Mouse (Mus musculus) cerebellum, adult 9-11 months (tissue): ENCODE measurements around the gene Wdr45.
A peak's percentile ranks its signal among the peaks of the same experiment; 100 is the strongest.
"Not testable (repeated sequence)": the region's sequence is repeated elsewhere in the genome, so short reads cannot be mapped to it uniquely, and the experiment has no call there.

Experiments used
- DNase-seq: peaks from one replicate; pipeline ENCODE4 v3.0.0; 2022

The Wdr45 gene

GRCm38 (mm10) chrX:7722282-7722611 is 8.1 kb downstream of the Wdr45 start:
- DNase-seq = no peak

GRCm38 (mm10) chrX:7722691-7723090 is 8.6 kb downstream of the Wdr45 start:
- DNase-seq = no peak

GRCm38 (mm10) chrX:7724135-7724534 is 10.0 kb downstream of the Wdr45 start:
- DNase-seq = no peak

GRCm38 (mm10) chrX:7725841-7726240 is 11.7 kb downstream of the Wdr45 start:
- DNase-seq = no peak

- peak; percentile 37 for DNase-seq
Measured at GRCm38 (mm10) chrX:7727176-7727575, 13.0 kb downstream of the Wdr45 start.

- peak; percentile 86 for DNase-seq
Measured at GRCm38 (mm10) chrX:7728215-7728921, 14.2 kb downstream of the Wdr45 start, which contains the start of gene Praf2. Praf2 (plus strand) TSS chrX:7728439.

GRCm38 (mm10) chrX:7728922-7729265 is 14.8 kb downstream of the Wdr45 start:
- DNase-seq = no peak

- peak; percentile 66 for DNase-seq
Measured at GRCm38 (mm10) chrX:7733571-7734156, 19.5 kb downstream of the Wdr45 start.

- DNase-seq = peak; percentile 91
Measured at GRCm38 (mm10) chrX:7739336-7740081, 25.4 kb downstream of the Wdr45 start.

- no peak for DNase-seq
Measured at GRCm38 (mm10) chrX:7740082-7740819, 26.1 kb downstream of the Wdr45 start.

- peak; percentile 77 for DNase-seq
Measured at GRCm38 (mm10) chrX:7741103-7741502, 27.0 kb downstream of the Wdr45 start.

GRCm38 (mm10) chrX:7743470-7743869 is 29.3 kb downstream of the Wdr45 start:
- DNase-seq = no peak

- DNase-seq = no peak
Measured at GRCm38 (mm10) chrX:7744940-7745339, 30.8 kb downstream of the Wdr45 start.

GRCm38 (mm10) chrX:7745429-7745828 is 31.3 kb downstream of the Wdr45 start:
- no peak for DNase-seq

- DNase-seq = peak; percentile 89
Measured at GRCm38 (mm10) chrX:7750432-7751116, 36.4 kb downstream of the Wdr45 start, which contains the start of gene Ccdc120. Ccdc120 (minus strand) TSS chrX:7750905.

GRCm38 (mm10) chrX:7753627-7754026 is 39.5 kb downstream of the Wdr45 start:
- DNase-seq = not testable (repeated sequence)

GRCm38 (mm10) chrX:7762137-7762920 is 48.2 kb downstream of the Wdr45 start, which contains the start of gene Tfe3:
Tfe3 (plus strand) TSS chrX:7762560.
- peak; percentile 96 for DNase-seq

- no peak for DNase-seq
Measured at GRCm38 (mm10) chrX:7762921-7763197, 48.7 kb downstream of the Wdr45 start.

- DNase-seq = no peak
Measured at GRCm38 (mm10) chrX:7763631-7764393, 49.7 kb downstream of the Wdr45 start.

GRCm38 (mm10) chrX:7764657-7765280 is 50.6 kb downstream of the Wdr45 start:
- no peak for DNase-seq

GRCm38 (mm10) chrX:7765281-7765670 is 51.1 kb downstream of the Wdr45 start:
- no peak for DNase-seq
